Mouse (Mus musculus) C2C12 (cell line): Measurements from ENCODE around the gene Snrnp25. TPM values are rescaled to one million over a fixed set of nuclear protein-coding genes. Genes with fewer than 3 reads are reported as not detected.

ENCODE experiments used
- H3K27me3 ChIP-seq: one replicate; pipeline ENCODE4 v1.6.1; 2011; ENCODE audit not compliant: control insufficient read depth, insufficient read depth, insufficient read length
- H3K36me3 ChIP-seq: one replicate; pipeline ENCODE4 v1.6.1; 2011; ENCODE audit not compliant: control insufficient read depth, insufficient read depth
- H3K4me3 ChIP-seq: one replicate; pipeline ENCODE4 v1.5.1; 2011; ENCODE audit warnings: mild to moderate bottlenecking, control low read depth; ENCODE audit not compliant: poor library complexity, insufficient read depth, severe bottlenecking
- H3K79me2 ChIP-seq: one replicate; pipeline ENCODE4 v1.6.1; 2011; ENCODE audit not compliant: control insufficient read depth, insufficient read depth
- H3K79me3 ChIP-seq: one replicate; pipeline ENCODE4 v1.6.1; 2011; ENCODE audit warnings: low read depth, control low read depth
- H3ac ChIP-seq: one replicate; pipeline ENCODE3; 2011; ENCODE audit warnings: low read depth; ENCODE audit not compliant: control insufficient read depth, insufficient read length
- CEBPB ChIP-seq: IDR thresholded peaks from one replicate; pipeline ENCODE4 v1.6.1; 2011; ENCODE audit warnings: low read depth, mild to moderate bottlenecking, control low read depth, moderate library complexity
- CTCF ChIP-seq: IDR thresholded peaks from one replicate; pipeline ENCODE4 v1.5.1; 2011; ENCODE audit not compliant: control insufficient read depth, insufficient read depth, insufficient read length
- FOSL1 ChIP-seq: IDR thresholded peaks from one replicate; pipeline ENCODE4 v1.8.0; 2011; ENCODE audit warnings: mild to moderate bottlenecking, low read length; ENCODE audit not compliant: poor library complexity, insufficient read depth, severe bottlenecking
- MAX ChIP-seq: IDR thresholded peaks from one replicate; pipeline ENCODE4 v1.6.1; 2011; ENCODE audit warnings: mild to moderate bottlenecking, control low read depth
- MYOD1 ChIP-seq: IDR thresholded peaks from one replicate; pipeline ENCODE4 v1.6.1; 2011; ENCODE audit warnings: low read depth; ENCODE audit not compliant: control insufficient read depth, insufficient read length
- MYOG ChIP-seq: IDR thresholded peaks from one replicate; pipeline ENCODE4 v1.6.1; 2011; ENCODE audit not compliant: control insufficient read depth, insufficient read length; ENCODE audit errors: extremely low read depth
- USF1 ChIP-seq: IDR thresholded peaks from one replicate; pipeline ENCODE4 v1.6.1; 2011; ENCODE audit warnings: low read depth, mild to moderate bottlenecking, control low read depth, moderate library complexity
- polyA plus RNA-seq: library from polyadenylated mRNA; unstranded; fragments of >200 nt; fragmentation: generic; extraction: Trizol; gene quantifications from one replicate; pipeline ENCODE4 v1.2.1, GENCODE M21; 2012; ENCODE audit warnings: missing spikeins

Gene Snrnp25
- polyA plus RNA-seq, 1 experiment: 63.0 TPM

DNA sequence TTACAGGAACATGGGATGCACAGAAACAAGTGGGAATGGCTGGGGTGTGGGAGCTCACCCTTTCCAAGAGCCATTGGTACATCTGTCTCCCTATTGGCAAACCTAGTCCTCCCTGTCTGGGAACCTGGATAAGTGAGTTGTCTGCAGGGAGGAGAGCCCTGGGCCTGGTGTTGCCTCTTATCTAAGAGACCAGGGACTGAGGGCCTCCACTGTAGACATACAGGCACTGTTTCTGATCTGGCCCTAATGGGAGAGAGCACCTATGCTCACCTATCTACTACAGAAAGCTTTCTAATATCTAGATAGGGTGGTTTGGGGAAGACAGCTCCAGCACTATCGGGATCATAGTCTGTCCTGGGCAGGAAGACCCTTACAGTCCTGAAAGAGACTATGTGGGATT, 50.9 kb downstream of the Snrnp25 start:
- TF ChIP-seq CTCF: no peak
- no peak for TF ChIP-seq CEBPB
- no peak for TF ChIP-seq MAX
- no peak for TF ChIP-seq MYOG
- no peak for TF ChIP-seq USF1
- TF ChIP-seq FOSL1: no peak
- TF ChIP-seq MYOD1: no peak
- no peak overlapping the region for H3K4me3 ChIP-seq
- H3K27me3 ChIP-seq: no peaks in the 10 kb centered on the region
- peaks cover 45% of the 10 kb centered on the region for H3K36me3 ChIP-seq
- H3K79me2 ChIP-seq: peaks cover 27% of the 10 kb centered on the region
- H3K79me3 ChIP-seq: peaks cover 1% of the 10 kb centered on the region
- peak overlapping the region; percentile 25 for H3ac ChIP-seq

- Histone ChIP-seq H3K27me3 (no peaks in the 10 kb centered on the region), H3K36me3 (peaks cover 49% of the 10 kb centered on the region), H3K79me3 (peaks cover 1% of the 10 kb centered on the region), H3K79me2 (peaks cover 31% of the 10 kb centered on the region), H3ac (no peak overlapping the region), H3K4me3 (no peak overlapping the region)
- no peak for TF ChIP-seq MAX
- TF ChIP-seq CEBPB: no peak
- TF ChIP-seq USF1: no peak
- TF ChIP-seq MYOG: no peak
- TF ChIP-seq FOSL1: no peak
- no peak for TF ChIP-seq MYOD1
Observed at GRCm38 (mm10) chr11:32256566-32256965, 51.4 kb downstream of the Snrnp25 start.

Other genes starting within 250 kb of the Snrnp25 start
- gene 4930524B15Rik, start 239.8 kb upstream of the Snrnp25 start, polyA plus RNA-seq: not detected
- gene Nsg2, start 205.0 kb upstream of the Snrnp25 start, polyA plus RNA-seq: not detected
- gene Il9r, start 5.1 kb upstream of the Snrnp25 start, polyA plus RNA-seq: not detected
- 40.6 TPM for gene Rhbdf1, start 16.9 kb downstream of the Snrnp25 start, polyA plus RNA-seq
- gene Mpg, start 21.1 kb downstream of the Snrnp25 start, polyA plus RNA-seq: 19.9 TPM
- gene Nprl3, start 62.3 kb downstream of the Snrnp25 start, polyA plus RNA-seq: 34.0 TPM
- gene Hba-x, start 71.0 kb downstream of the Snrnp25 start, polyA plus RNA-seq: not detected
- gene Hba-a1, start 78.1 kb downstream of the Snrnp25 start, polyA plus RNA-seq: 12.1 TPM
- not detected for gene Hbq1b, start 81.5 kb downstream of the Snrnp25 start, polyA plus RNA-seq
- not detected for gene Hba-a2, start 91.1 kb downstream of the Snrnp25 start, polyA plus RNA-seq
- 0.11 TPM for gene Hbq1a, start 94.7 kb downstream of the Snrnp25 start, polyA plus RNA-seq
- 21.7 TPM for gene Sh3pxd2b, start 142.4 kb downstream of the Snrnp25 start, polyA plus RNA-seq
- 14.3 TPM for gene Ubtd2, start 250.0 kb downstream of the Snrnp25 start, polyA plus RNA-seq